Mouse (Mus musculus): ENCODE results near the gene Arntl. TPM values are rescaled to one million over a fixed set of nuclear protein-coding genes. Genes with fewer than 3 reads are reported as not detected.
A peak's percentile ranks its signal among the peaks of the same experiment; 100 is the strongest.

Arntl gene
- polyA plus RNA-seq, 1 experiment from 2014 or later, result 9.0 TPM

- Histone ChIP-seq H3K27me3 (ENCODE audit: control insufficient read depth, insufficient read depth, low read length) (no peaks in the 10 kb centered on the region), H3K27ac (replicated peaks; ENCODE audit: low read depth, low read length) (no peak overlapping the region), H3K4me1 (ENCODE audit: control insufficient read depth, insufficient read depth, low read length) (peaks cover 5% of the 10 kb centered on the region; the same call in 1 of the 2 replicates), H3K9ac (ENCODE audit: low read length) (no peak overlapping the region), H3K4me3 (ENCODE audit: low read depth, low read length) (no peak overlapping the region), H3K36me3 (ENCODE audit: control insufficient read depth, insufficient read depth, low read length) (no peaks in the 10 kb centered on the region), H3K4me2 (ENCODE audit: low read depth, severe bottlenecking) (no peak overlapping the region), H3K9me3 (ENCODE audit: control insufficient read depth, low read length) (no peaks in the 10 kb centered on the region)
- DNase-seq (ENCODE audit: low spot score) (peak; percentile 64), ATAC-seq (ENCODE audit: insufficient number of reproducible peaks, low FRiP score, low TSS enrichment, low read depth) (0 out of 2 replicates have a peak, but pooled peaks have one; percentile 51)
- 41% methylated on average over 3 of the region's 3 CpGs for WGBS
These were observed 43.2 kb downstream of the Arntl start for GRCm38 (mm10) chr7:113250433-113250991.

- Histone ChIP-seq H3K4me1 (ENCODE audit: control insufficient read depth, insufficient read depth, low read length) (peaks cover 5% of the 10 kb centered on the region; the same call in 1 of the 2 replicates), H3K4me2 (ENCODE audit: low read depth, severe bottlenecking) (no peak overlapping the region), H3K4me3 (ENCODE audit: low read depth, low read length) (no peak overlapping the region), H3K27me3 (ENCODE audit: control insufficient read depth, insufficient read depth, low read length) (no peaks in the 10 kb centered on the region), H3K36me3 (ENCODE audit: control insufficient read depth, insufficient read depth, low read length) (no peaks in the 10 kb centered on the region), H3K9ac (ENCODE audit: low read length) (no peak overlapping the region), H3K27ac (replicated peaks; ENCODE audit: low read depth, low read length) (no peak overlapping the region), H3K9me3 (ENCODE audit: control insufficient read depth, low read length) (no peaks in the 10 kb centered on the region)
- DNase-seq (ENCODE audit: low spot score) (no peak), ATAC-seq (ENCODE audit: insufficient number of reproducible peaks, low FRiP score, low TSS enrichment, low read depth) (no peak)
- WGBS, result 68% methylated on average over 3 of the region's 3 CpGs
These were observed 43.7 kb downstream of the Arntl start for GRCm38 (mm10) chr7:113251001-113251400.

- Histone ChIP-seq H3K4me3 (ENCODE audit: low read depth, low read length) (no peak overlapping the region), H3K36me3 (ENCODE audit: control insufficient read depth, insufficient read depth, low read length) (no peaks in the 10 kb centered on the region), H3K4me1 (ENCODE audit: control insufficient read depth, insufficient read depth, low read length) (peaks cover 5% of the 10 kb centered on the region; the same call in 1 of the 2 replicates), H3K27ac (replicated peaks; ENCODE audit: low read depth, low read length) (no peak overlapping the region), H3K4me2 (ENCODE audit: low read depth, severe bottlenecking) (no peak overlapping the region), H3K27me3 (ENCODE audit: control insufficient read depth, insufficient read depth, low read length) (no peaks in the 10 kb centered on the region), H3K9me3 (ENCODE audit: control insufficient read depth, low read length) (no peaks in the 10 kb centered on the region), H3K9ac (ENCODE audit: low read length) (no peak overlapping the region)
- ATAC-seq (ENCODE audit: insufficient number of reproducible peaks, low FRiP score, low TSS enrichment, low read depth) (no peak), DNase-seq (ENCODE audit: low spot score) (no peak)
- WGBS, result 88% methylated on average over 6 of the region's 6 CpGs
These were observed 44.3 kb downstream of the Arntl start for GRCm38 (mm10) chr7:113251554-113251953.

GRCm38 (mm10) chr7:113253777-113254405 is 46.6 kb downstream of the Arntl start:
- no peaks in the 10 kb centered on the region for H3K27me3 ChIP-seq (ENCODE audit: control insufficient read depth, insufficient read depth, low read length)

GRCm38 (mm10) chr7:113256046-113256445 is 48.8 kb downstream of the Arntl start:
- Histone ChIP-seq H3K4me2 (ENCODE audit: low read depth, severe bottlenecking) (no peak overlapping the region), H3K9ac (ENCODE audit: low read length) (no peak overlapping the region), H3K27ac (replicated peaks; ENCODE audit: low read depth, low read length) (no peak overlapping the region), H3K9me3 (ENCODE audit: control insufficient read depth, low read length) (no peaks in the 10 kb centered on the region), H3K27me3 (ENCODE audit: control insufficient read depth, insufficient read depth, low read length) (no peaks in the 10 kb centered on the region), H3K4me1 (ENCODE audit: control insufficient read depth, insufficient read depth, low read length) (no peaks in the 10 kb centered on the region), H3K36me3 (ENCODE audit: control insufficient read depth, insufficient read depth, low read length) (no peaks in the 10 kb centered on the region), H3K4me3 (ENCODE audit: low read depth, low read length) (no peak overlapping the region)
- ATAC-seq (ENCODE audit: insufficient number of reproducible peaks, low FRiP score, low TSS enrichment, low read depth) (no peak), DNase-seq (ENCODE audit: low spot score) (peak; percentile 72)
- whole genome bisulfite sequencing, result 58% methylated on average over 4 of the region's 4 CpGs

More at GRCm38 (mm10) chr7:113253777-113254405, 46.6 kb downstream of the Arntl start:
- H3K4me1 ChIP-seq (ENCODE audit: control insufficient read depth, insufficient read depth, low read length), result peaks cover 5% of the 10 kb centered on the region; the same call in 1 of the 2 replicates
- H3K36me3 ChIP-seq (ENCODE audit: control insufficient read depth, insufficient read depth, low read length), result no peaks in the 10 kb centered on the region
- H3K9me3 ChIP-seq (ENCODE audit: control insufficient read depth, low read length), result no peaks in the 10 kb centered on the region
- H3K4me3 ChIP-seq (ENCODE audit: low read depth, low read length), result no peak overlapping the region
- no peak for DNase-seq (ENCODE audit: low spot score)
- H3K4me2 ChIP-seq (ENCODE audit: low read depth, severe bottlenecking), result no peak overlapping the region
- no peak for ATAC-seq (ENCODE audit: insufficient number of reproducible peaks, low FRiP score, low TSS enrichment, low read depth)
- WGBS, result 86% methylated on average over 7 of the region's 7 CpGs
- no peak overlapping the region for H3K9ac ChIP-seq (ENCODE audit: low read length)
- no peak overlapping the region for H3K27ac ChIP-seq (replicated peaks; ENCODE audit: low read depth, low read length)

- H3K9me3 ChIP-seq (ENCODE audit: control insufficient read depth, low read length), result no peaks in the 10 kb centered on the region
- no peak overlapping the region for H3K4me2 ChIP-seq (ENCODE audit: low read depth, severe bottlenecking)
- no peak overlapping the region for H3K27ac ChIP-seq (replicated peaks; ENCODE audit: low read depth, low read length)
- no peak overlapping the region for H3K9ac ChIP-seq (ENCODE audit: low read length)
- no peak overlapping the region for H3K4me3 ChIP-seq (ENCODE audit: low read depth, low read length)
- peaks cover 3% of the 10 kb centered on the region; the same call in 1 of the 2 replicates for H3K4me1 ChIP-seq (ENCODE audit: control insufficient read depth, insufficient read depth, low read length)
- ATAC-seq (ENCODE audit: insufficient number of reproducible peaks, low FRiP score, low TSS enrichment, low read depth) (no peak), DNase-seq (ENCODE audit: low spot score) (peak; percentile 48)
- no peaks in the 10 kb centered on the region for H3K27me3 ChIP-seq (ENCODE audit: control insufficient read depth, insufficient read depth, low read length)
- WGBS, result 69% methylated on average over 4 of the region's 4 CpGs
- no peaks in the 10 kb centered on the region for H3K36me3 ChIP-seq (ENCODE audit: control insufficient read depth, insufficient read depth, low read length)
These were observed 51.2 kb downstream of the Arntl start for GRCm38 (mm10) chr7:113258430-113258829.

- Histone ChIP-seq H3K9ac (ENCODE audit: low read length) (no peak overlapping the region), H3K4me1 (ENCODE audit: control insufficient read depth, insufficient read depth, low read length) (peaks cover 3% of the 10 kb centered on the region; the same call in 1 of the 2 replicates), H3K4me3 (ENCODE audit: low read depth, low read length) (no peak overlapping the region), H3K27me3 (ENCODE audit: control insufficient read depth, insufficient read depth, low read length) (no peaks in the 10 kb centered on the region), H3K27ac (replicated peaks; ENCODE audit: low read depth, low read length) (no peak overlapping the region), H3K9me3 (ENCODE audit: control insufficient read depth, low read length) (no peaks in the 10 kb centered on the region), H3K4me2 (ENCODE audit: low read depth, severe bottlenecking) (no peak overlapping the region), H3K36me3 (ENCODE audit: control insufficient read depth, insufficient read depth, low read length) (no peaks in the 10 kb centered on the region)
- DNase-seq (ENCODE audit: low spot score) (peak; percentile 31), ATAC-seq (ENCODE audit: insufficient number of reproducible peaks, low FRiP score, low TSS enrichment, low read depth) (no peak)
- 78% methylated on average over 21 of the region's 21 CpGs for WGBS
These were observed 53.3 kb downstream of the Arntl start for GRCm38 (mm10) chr7:113260321-113261167.

- Histone ChIP-seq H3K4me2 (ENCODE audit: low read depth, severe bottlenecking) (no peak overlapping the region), H3K4me3 (ENCODE audit: low read depth, low read length) (no peak overlapping the region), H3K4me1 (ENCODE audit: control insufficient read depth, insufficient read depth, low read length) (peaks cover 3% of the 10 kb centered on the region; the same call in 1 of the 2 replicates), H3K27me3 (ENCODE audit: control insufficient read depth, insufficient read depth, low read length) (no peaks in the 10 kb centered on the region), H3K36me3 (ENCODE audit: control insufficient read depth, insufficient read depth, low read length) (no peaks in the 10 kb centered on the region), H3K9me3 (ENCODE audit: control insufficient read depth, low read length) (no peaks in the 10 kb centered on the region), H3K27ac (replicated peaks; ENCODE audit: low read depth, low read length) (no peak overlapping the region), H3K9ac (ENCODE audit: low read length) (no peak overlapping the region)
- ATAC-seq (ENCODE audit: insufficient number of reproducible peaks, low FRiP score, low TSS enrichment, low read depth) (no peak), DNase-seq (ENCODE audit: low spot score) (no peak)
- 29% methylated on average over 3 of the region's 3 CpGs for WGBS
These were observed 54.4 kb downstream of the Arntl start for GRCm38 (mm10) chr7:113261690-113262089.

Data from limb, embryonic 11.5 days (tissue).